Mouse (Mus musculus) layer of hippocampus, adult 9-10 months (tissue): ENCODE measurements around the gene Cdh1.

Source experiments
- DNase-seq: peaks from one replicate; pipeline ENCODE4 v3.0.0; 2022; ENCODE audit warnings: low spot score

The Cdh1 gene

DNA sequence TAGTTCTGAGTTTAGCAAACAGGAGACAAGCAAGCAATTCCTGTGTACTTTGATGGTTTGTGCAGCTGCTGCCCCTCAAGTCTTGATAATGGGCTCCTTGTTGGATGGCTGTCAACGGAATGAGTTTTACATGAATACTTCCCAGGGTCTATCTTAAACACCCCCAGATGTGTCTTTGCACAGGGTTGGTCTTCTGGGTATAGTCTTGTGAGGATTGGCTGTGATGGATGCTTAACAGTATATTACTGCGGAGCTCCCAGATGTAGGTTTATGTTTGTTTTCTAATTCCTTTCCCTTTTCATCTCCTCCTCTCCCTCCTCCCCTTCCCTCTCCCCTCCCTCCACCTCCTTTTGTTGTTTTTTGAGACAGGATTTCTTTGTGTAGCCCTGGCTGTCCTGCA is 69.6 kb downstream of the Cdh1 start:
- DNase-seq = no peak

DNA sequence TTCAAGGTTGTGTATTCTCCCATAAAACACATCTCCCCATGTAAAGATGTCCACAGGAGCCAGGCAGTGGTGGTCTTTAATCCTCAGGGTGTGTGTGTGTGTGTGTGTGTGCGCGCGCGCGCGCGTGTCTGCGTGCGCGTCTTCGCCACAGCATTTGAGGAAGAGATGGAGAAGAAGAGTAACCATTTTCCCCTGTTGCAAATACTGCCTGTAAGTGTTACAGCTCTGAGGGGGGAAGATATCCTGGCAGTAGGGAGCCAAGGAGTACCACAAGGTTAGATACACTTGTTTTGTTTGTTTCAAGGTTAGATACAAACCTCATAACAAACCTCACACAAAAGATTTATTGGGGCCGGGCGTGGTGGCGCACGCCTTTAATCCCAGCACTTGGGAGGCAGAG is 71.2 kb downstream of the Cdh1 start:
- no peak for DNase-seq

DNA sequence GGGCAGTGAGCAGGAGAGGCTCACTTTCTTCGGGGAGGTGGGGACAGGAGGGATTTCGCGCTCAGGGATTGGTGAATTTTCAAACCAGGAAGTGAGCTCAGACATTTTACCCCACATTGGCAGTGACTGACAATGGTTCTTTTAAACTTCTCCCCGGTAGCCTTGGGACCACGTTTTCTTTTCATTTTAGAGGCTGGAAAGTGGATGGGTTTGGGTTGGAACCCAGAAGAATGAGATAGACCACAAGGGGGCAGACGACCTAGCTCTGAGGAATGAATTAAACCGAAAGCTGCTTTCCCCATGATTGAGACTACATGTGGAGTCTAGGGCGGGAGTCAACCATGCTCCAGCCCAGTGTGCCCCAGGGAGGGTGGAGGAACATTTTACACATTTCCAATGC is 71.7 kb downstream of the Cdh1 start:
- no peak for DNase-seq

DNA sequence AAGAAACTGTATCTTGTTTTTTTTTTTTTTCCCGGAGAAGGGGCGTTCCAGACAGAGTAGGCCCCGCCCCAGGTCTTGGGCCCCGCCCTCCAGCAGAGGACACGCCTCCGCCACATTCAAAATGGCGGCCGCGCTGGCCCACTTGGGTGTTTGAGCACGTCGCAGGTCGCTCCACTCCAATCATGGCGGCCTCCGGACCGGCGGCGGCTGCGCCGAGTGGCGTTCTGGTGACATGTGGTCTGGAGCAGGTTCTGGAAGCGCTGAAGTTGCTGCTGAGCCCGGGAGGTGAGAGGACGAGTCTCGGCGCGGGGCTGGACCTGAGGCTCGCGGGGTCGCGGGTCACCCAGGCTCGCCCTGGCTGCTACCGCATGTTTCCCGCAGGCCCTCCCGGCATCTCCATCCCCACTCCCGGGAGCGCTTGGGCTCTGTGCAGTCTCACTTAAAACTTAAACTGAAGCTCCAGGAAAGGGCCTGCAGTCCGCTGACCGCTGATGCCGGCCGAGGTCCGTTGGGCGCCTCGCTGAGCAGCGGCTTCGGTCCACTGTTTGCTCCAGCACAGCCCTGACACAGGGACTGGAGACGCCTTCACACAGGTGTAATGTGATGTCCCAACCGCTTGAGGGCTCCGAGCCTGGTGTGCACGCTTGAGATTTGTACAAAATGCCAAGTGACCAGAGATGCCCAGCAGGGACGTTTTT is 80.0 kb downstream of the Cdh1 start, which contains the start of gene Tango6:
Gene Tango6 (plus strand): TSS at position 98 of the 698 bp plus-strand sequence.
- DNase-seq = peak; percentile 74

DNA sequence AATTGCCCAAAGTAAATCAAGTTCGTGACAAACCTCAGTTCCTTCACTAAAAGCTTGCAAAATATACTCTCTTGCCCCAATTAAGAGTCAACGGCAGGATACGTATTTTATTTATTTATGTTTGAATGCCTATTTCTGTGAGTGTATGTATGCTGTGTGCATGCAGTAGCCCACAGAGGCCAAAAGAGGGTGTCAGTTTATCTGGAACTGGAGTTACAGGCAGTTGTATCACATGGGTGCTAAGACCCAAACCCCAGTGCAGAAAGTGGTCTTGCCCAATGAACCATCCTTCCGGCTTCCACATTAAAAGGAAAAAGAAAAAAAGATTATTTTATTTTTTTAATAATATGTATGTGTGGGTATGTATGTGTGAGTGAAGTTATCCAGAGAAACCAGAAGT is 81.2 kb downstream of the Cdh1 start:
- no peak for DNase-seq

DNA sequence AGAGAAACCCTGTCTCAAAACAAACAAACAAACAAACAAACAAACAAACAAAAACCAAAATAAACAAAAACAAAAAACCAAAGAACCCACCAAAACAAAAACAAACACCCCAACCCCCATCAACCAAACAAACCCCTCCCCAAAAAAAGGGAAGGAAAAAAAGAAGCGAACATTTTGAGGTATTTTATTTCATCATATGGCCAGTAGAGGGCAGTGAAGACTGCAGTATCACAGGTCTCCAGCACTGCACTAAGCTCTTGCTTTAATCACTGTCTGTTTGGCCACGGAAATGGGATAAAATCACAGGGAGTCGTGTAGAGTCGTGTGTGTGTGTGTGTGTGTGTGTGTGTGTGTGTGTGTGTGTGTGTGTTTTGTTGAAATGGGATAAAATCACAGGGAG is 84.3 kb downstream of the Cdh1 start:
- no peak for DNase-seq

DNA sequence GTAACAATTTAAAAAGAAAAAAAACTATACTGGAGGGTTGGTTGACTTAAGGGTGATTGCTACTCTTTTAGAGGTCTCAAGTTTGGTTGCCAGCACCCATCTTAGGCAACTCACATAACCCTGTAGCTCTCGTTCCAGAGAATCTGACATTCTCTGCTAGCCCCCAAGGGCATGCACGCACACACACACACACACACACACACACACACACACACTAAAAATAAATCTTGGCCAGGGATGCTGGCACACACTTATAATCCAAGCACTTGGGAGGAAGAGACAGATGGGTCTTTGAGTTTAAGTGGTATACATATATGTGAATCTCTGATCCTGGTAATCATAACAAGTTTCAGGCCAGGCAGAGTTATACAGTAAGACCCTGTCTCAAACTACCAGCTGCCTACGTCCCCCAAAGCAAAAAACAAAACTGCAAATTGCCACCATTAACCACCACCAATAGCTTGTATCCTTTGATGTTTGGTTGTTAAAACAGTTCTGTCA is 94.6 kb downstream of the Cdh1 start:
- no peak for DNase-seq

DNA sequence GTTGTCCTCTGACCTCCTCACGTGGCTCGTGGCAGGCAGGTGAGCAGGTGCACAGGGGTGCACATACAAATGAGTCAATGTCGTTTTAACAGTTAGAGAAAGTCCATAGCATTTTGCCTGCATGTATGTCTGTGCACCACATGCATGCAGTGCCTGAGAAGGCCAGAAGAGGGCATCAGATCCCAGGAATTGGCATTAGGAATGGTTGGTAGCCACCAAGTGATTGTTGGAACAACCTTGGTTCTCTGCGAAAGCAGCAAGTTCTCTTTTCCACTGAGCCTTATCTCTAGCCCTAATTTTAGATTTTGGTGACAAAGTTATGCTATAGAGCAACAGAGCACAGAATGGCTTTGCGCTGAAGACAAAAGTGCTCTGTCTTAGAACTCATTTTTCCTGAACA is 96.4 kb downstream of the Cdh1 start:
- peak; percentile 51 for DNase-seq

DNA sequence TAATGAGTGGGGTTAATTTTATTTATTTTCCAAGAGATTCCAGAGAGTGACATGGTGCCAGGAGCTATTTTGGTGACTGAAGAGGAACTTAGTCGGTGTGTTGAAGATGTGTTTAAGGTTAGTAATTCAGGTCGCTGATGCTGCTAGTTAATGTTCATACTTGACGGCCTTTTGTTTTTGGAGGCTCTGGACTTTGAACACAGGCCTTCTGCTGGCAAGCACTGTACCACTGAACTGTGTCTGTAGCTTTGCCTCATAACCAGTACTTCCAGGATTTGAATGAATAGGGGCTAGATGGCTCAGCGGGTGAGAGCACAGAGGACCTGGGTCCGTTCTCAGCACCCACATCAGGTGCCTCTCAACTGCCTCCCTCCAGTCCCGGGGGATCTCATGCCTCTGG is 97.0 kb downstream of the Cdh1 start:
- DNase-seq = no peak

DNA sequence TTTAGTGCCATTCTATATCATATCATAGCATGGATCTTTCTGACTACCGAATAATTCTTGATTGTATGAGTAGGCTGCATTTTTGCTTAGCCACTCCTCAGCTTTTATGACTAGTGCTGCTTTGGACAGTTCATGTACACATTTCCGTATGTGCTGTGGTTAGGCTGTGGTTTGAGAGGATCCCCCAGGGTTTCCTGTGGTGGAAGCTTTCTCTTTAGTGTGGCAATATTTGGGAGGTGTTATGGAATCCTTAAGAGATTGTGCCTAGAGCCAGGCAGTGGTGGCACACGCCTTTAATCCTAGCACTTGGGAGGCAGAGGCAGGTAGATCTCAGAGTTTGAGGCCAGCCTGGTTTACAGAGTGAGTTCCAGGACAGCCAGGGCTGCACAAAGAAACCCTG is 98.2 kb downstream of the Cdh1 start:
- no peak for DNase-seq

DNA sequence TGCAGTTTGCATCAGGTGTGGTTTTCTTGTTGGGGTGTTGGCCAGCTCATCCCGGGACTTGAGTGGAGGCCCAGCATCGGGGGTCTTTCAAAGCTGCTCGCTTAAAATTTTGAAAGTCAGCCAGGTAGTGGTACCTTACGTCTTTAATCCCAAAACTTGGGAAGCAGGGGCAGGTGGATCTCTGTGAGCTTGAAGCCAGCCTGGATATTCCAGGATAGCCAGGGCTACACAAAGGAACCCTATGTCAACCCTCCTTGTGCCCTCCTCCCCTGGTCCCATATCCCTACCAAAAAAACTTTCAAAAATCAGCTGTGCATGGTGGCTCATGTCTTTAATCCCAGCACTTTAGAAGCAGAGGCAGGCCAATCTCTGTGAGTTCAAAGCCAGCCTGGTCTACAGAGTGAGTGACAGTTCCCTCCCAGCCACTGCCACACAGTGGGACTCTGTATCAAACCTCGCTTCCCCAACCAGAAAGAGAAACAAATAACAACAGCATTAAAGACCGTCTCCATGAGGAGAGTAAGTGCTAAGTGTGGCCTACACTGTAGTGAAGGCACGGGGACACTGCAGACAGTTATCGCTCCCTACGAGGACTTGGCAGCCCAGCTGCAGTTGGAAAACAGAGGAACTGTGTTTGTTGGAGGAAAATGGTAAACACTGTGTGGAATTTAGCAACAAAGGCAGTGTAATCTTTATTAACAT is 101.2 kb downstream of the Cdh1 start:
- no peak for DNase-seq

DNA sequence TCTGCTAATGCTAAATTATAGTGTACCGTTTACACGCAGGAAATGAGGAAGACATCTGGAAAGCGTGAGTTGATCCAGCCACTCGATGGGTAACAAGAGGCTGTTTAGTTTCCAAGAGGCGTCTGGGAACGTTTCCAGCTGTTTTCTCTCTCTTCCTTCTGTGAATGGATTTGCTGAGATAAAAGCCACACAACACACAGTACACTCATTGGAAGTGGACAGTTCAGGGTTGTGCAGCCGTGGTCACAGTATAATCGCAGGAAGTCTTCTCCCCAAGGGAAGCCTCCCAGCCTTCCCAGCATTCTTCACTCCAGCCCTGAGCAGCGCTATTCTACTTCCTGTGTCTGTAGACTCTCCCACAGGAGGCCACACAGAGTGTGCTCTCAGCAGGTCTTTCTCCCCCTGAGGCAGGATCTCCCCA is 101.8 kb downstream of the Cdh1 start:
- DNase-seq = no peak

DNA sequence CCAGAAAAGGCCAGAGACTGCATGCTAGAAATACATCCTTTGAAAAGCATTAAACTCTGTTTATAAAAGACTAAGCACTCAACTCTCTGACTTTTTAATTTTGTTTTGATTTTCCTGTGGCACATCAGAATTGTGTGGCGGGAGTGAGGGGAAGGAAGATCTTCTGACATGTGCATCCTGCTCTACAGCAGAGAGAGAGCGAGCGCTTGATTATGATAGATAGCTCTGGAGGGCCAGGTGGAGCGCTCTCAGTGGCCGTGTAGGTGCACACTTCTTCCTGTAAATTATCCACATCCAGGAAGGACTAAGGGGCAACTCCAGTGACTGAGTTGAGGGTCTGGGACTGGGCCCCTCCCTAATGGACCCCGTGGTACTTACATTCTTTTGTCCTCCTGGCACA is 103.0 kb downstream of the Cdh1 start:
- no peak for DNase-seq

DNA sequence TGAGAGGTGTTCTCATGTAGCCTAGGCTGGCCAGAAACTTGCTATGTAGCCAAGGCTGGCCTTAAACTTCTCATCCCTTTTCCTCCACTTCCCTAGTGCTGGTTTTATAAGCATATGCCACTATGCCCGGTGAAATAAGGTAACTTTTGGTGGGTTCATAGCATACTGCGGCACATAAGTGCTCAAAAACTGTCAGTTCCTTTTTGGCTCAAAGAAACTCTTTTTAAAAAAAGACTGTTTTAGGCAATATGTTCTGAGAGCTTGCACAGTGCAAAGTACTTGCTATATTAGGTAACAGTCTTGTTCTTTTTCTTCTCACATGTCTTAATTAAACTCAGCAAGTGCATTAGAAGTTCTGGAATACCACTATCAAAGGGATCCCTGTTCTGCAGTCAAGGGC is 106.9 kb downstream of the Cdh1 start:
- DNase-seq = no peak

DNA sequence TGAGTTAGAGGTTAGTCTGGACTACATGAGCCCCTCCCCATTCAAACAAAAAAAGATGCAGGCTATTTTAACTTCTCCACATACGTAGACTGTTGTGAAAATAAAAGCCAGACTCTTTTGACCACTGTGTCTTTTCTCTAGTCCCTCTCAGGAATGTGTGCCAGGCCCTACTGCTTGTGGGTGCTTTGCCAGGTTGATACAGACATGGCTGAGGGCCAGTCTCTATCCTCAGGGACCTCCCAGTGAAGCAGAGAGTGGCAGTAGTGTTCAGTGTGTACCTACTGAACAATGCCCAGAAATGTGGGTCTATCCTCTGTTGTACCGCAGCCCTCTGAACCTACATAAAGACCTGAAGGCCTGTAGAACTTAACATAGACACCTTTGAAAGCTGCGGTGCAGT is 109.3 kb downstream of the Cdh1 start:
- DNase-seq = no peak

DNA sequence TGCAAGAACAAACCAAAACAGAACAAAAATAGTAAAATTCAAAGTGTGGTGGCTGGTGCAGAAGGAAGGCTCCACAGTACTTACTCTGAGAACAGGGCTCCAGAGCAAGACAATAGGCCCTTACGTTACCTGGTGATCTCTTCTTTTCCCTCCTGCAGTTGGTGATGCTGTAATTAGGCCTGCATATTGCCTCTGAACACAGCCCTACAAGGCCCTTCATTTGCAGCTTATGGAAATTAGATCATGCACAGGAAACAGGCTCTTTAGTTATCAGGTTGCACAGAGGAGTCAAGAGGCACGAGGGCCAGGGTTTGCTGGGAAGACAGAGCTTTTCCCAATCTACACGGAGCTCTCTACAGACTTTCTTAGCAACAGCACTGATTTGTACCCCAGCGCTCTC is 111.1 kb downstream of the Cdh1 start:
- no peak for DNase-seq

DNA sequence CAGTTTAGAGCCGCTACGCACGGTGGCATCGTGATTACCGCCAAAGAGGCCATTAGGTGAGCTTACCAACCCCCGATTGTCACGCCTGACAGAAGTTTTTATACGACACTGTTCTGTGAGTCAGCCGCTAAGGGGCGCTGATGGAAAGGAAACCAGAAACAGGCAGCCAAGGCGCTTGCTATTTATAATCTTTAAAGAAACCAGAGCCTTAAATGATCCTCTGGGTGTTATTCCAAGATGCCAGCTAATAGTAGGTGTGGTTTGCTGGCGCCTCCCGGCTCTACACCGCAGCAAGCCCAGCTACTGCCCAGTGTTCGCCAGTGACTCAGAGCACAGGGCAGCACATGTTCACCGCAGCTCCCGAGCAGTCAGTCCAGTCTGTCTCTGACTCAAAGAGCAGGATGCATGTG is 114.9 kb downstream of the Cdh1 start:
- DNase-seq = peak; percentile 61
